Comparison of ENCODE assay signal across 25 mouse cellular contexts in the genomic region with DNA sequence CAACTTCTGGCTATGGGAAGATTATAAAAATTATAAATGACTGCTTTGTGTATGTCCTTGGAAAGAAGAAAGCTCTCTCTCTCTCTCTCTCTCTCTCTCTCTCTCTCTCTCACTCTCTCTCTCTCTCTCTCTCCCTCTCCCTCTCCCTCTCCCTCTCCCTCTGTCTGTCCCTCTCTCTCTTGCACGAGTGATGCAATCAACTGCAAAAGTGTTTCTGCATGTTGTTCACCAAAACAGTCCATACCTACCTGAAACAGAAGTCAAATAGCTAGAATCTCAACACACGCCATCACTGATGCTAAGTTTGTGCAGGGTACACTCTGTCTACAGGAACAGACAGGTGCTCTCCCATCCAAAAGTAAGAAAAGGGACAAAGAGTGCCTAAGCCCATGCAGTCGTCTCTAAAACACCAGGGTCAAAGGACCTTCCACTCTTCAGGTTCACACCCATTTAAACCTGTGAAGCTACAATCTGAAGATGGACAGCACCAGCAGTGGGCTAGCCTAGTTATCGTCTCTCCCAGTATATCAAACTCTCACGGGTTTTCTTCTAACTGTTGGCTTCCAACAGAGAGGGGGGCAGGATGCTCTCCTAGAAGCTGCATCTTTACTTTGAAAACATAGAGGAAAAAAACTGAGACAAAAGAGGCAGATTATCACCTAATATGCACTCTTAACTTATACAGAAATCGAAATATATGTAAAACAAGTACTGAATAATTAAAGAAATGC.
DNase-seq lines count a peak whose midpoint lies in the region; ATAC-seq and TF ChIP-seq lines count a peak whose summit lies in the region.
"Had no signal": no experiment of that assay in that cellular context is flagged by ENCODE, and none has a peak within 500 bp of the region (broad histone marks: within the 10 kb centered on the region; RNA-seq: fewer than 3 reads in every experiment).

No protein-coding gene starts in this region.

- peak overlapping the region; percentile 6; the same call in 1 of the 2 replicates for H3K27ac ChIP-seq in embryonic facial prominence, embryonic 14.5 days (replicated peaks; ENCODE audit: low read depth, low read length)
- H3K27ac ChIP-seq in embryonic facial prominence, embryonic 10.5 days (replicated peaks): no peak overlapping the region
- H3K27ac ChIP-seq in limb, embryonic 13.5 days: peak overlapping the region; percentile 10; the same call in 1 of the 2 replicates
- no peak overlapping the region for H3K27ac ChIP-seq in limb, embryonic 10.5 days
- peak overlapping the region; percentile 69 for H3K27ac ChIP-seq in forebrain, embryonic 12.5 days
- H3K27ac ChIP-seq in forebrain, postnatal 0 days (ENCODE audit: low read depth, low read length): 0 out of 2 replicates have a peak overlapping the region, but pooled peaks have one; percentile 37
- H3K27ac ChIP-seq: embryonic facial prominence, embryonic 12.5 days; heart, adult 2 months; heart, embryonic 15.5 days; kidney, embryonic 15.5 days; liver, embryonic 15.5 days; neural tube, embryonic 13.5 days had no signal

- H3K4me1 ChIP-seq in embryonic facial prominence, embryonic 14.5 days (ENCODE audit: control insufficient read depth, insufficient read depth, low read length): no peaks in the 10 kb centered on the region
- no peaks in the 10 kb centered on the region for H3K4me1 ChIP-seq in embryonic facial prominence, embryonic 10.5 days
- H3K4me1 ChIP-seq in limb, embryonic 13.5 days: peaks cover 9% of the 10 kb centered on the region
- H3K4me1 ChIP-seq in limb, embryonic 10.5 days: no peaks in the 10 kb centered on the region
- H3K4me1 ChIP-seq in forebrain, embryonic 12.5 days: peaks cover 4% of the 10 kb centered on the region; the same call in 1 of the 2 replicates
- H3K4me1 ChIP-seq in forebrain, postnatal 0 days (ENCODE audit: insufficient read depth): 0 out of 2 replicates have a peak, but pooled peaks cover 4% of the 10 kb centered on the region
- H3K4me1 ChIP-seq: heart, embryonic 15.5 days; kidney, embryonic 15.5 days; liver, embryonic 15.5 days; neural tube, embryonic 13.5 days had no signal

- H3K4me3 ChIP-seq in embryonic facial prominence, embryonic 14.5 days (ENCODE audit: low read depth, low read length): no peak overlapping the region
- H3K4me3 ChIP-seq in embryonic facial prominence, embryonic 10.5 days: no peak overlapping the region
- no peak overlapping the region for H3K4me3 ChIP-seq in limb, embryonic 13.5 days
- H3K4me3 ChIP-seq in limb, embryonic 10.5 days: no peak overlapping the region
- H3K4me3 ChIP-seq in forebrain, embryonic 12.5 days (replicated peaks): no peak overlapping the region
- H3K4me3 ChIP-seq in forebrain, postnatal 0 days (ENCODE audit: low read depth, low read length): no peak overlapping the region
- H3K4me3 ChIP-seq: embryonic facial prominence, embryonic 12.5 days; erythroblast, embryonic 14.5 days; heart, adult 2 months; heart, embryonic 15.5 days; kidney, embryonic 15.5 days; liver, embryonic 15.5 days; neural tube, embryonic 13.5 days had no signal

- no peak for ATAC-seq in embryonic facial prominence, embryonic 14.5 days (ENCODE audit: low read depth)
- ATAC-seq in limb, embryonic 13.5 days (ENCODE audit: low FRiP score, low read depth): no peak
- peak; percentile 53; the same call in 1 of the 2 replicates for ATAC-seq in forebrain, embryonic 12.5 days (ENCODE audit: low FRiP score)
- ATAC-seq in forebrain, postnatal 0 days: no peak
- ATAC-seq: hindbrain, embryonic 16.5 days had no signal

- H3K36me3 ChIP-seq in embryonic facial prominence, embryonic 14.5 days (ENCODE audit: control insufficient read depth, insufficient read depth, low read length): peaks cover 78% of the 10 kb centered on the region
- peaks cover 38% of the 10 kb centered on the region for H3K36me3 ChIP-seq in embryonic facial prominence, embryonic 10.5 days (replicated peaks)
- peaks cover 69% of the 10 kb centered on the region for H3K36me3 ChIP-seq in limb, embryonic 13.5 days
- H3K36me3 ChIP-seq in limb, embryonic 10.5 days: peaks cover 33% of the 10 kb centered on the region
- peaks cover 42% of the 10 kb centered on the region for H3K36me3 ChIP-seq in forebrain, embryonic 12.5 days (replicated peaks)
- H3K36me3 ChIP-seq in forebrain, postnatal 0 days (ENCODE audit: insufficient read depth): peaks cover 15% of the 10 kb centered on the region
- H3K36me3 ChIP-seq: liver, embryonic 15.5 days had no signal

- H3K4me2 ChIP-seq in embryonic facial prominence, embryonic 14.5 days (ENCODE audit: low read depth, low read length): no peak overlapping the region
- H3K4me2 ChIP-seq in limb, embryonic 13.5 days (replicated peaks): no peak overlapping the region
- no peak overlapping the region for H3K4me2 ChIP-seq in forebrain, embryonic 12.5 days
- no peak overlapping the region for H3K4me2 ChIP-seq in forebrain, postnatal 0 days (ENCODE audit: low read depth)
- H3K4me2 ChIP-seq: embryonic facial prominence, embryonic 12.5 days; heart, embryonic 15.5 days; kidney, embryonic 15.5 days; liver, embryonic 15.5 days; lung, embryonic 14.5 days; midbrain, embryonic 11.5 days; neural tube, embryonic 13.5 days had no signal

- H3K9ac ChIP-seq in embryonic facial prominence, embryonic 14.5 days (ENCODE audit: low read depth, low read length): no peak overlapping the region
- H3K9ac ChIP-seq in limb, embryonic 13.5 days: no peak overlapping the region
- no peak overlapping the region for H3K9ac ChIP-seq in forebrain, embryonic 12.5 days
- no peak overlapping the region for H3K9ac ChIP-seq in forebrain, postnatal 0 days
- H3K9ac ChIP-seq: embryonic facial prominence, embryonic 12.5 days; heart, embryonic 15.5 days; kidney, embryonic 15.5 days; liver, embryonic 15.5 days; lung, embryonic 14.5 days; neural tube, embryonic 13.5 days had no signal

- TF ChIP-seq CTCF in forebrain, postnatal 0 days (IDR thresholded peaks at IDR 0.05; ENCODE audit: low read depth): no peak

- no peaks in the 10 kb centered on the region for H3K27me3 ChIP-seq in embryonic facial prominence, embryonic 14.5 days (replicated peaks; ENCODE audit: control insufficient read depth, insufficient read depth, low read length)
- no peaks in the 10 kb centered on the region for H3K27me3 ChIP-seq in embryonic facial prominence, embryonic 10.5 days (replicated peaks; ENCODE audit: low read depth, poor library complexity, severe bottlenecking)
- H3K27me3 ChIP-seq in limb, embryonic 13.5 days: no peaks in the 10 kb centered on the region
- H3K27me3 ChIP-seq in limb, embryonic 10.5 days (ENCODE audit: low read depth, poor library complexity, severe bottlenecking): no peaks in the 10 kb centered on the region
- no peaks in the 10 kb centered on the region for H3K27me3 ChIP-seq in forebrain, embryonic 12.5 days
- H3K27me3 ChIP-seq in forebrain, postnatal 0 days (ENCODE audit: insufficient read depth, low read length): no peaks in the 10 kb centered on the region
- H3K27me3 ChIP-seq: embryonic facial prominence, embryonic 12.5 days; heart, embryonic 15.5 days; kidney, embryonic 15.5 days; liver, embryonic 15.5 days; neural tube, embryonic 13.5 days had no signal

- no peak for DNase-seq in embryonic facial prominence, embryonic 14.5 days (ENCODE audit: low spot score)
- DNase-seq in embryonic facial prominence, embryonic 10.5 days (ENCODE audit: low spot score): no peak
- DNase-seq in limb, embryonic 10.5 days (ENCODE audit: low spot score): no peak
- DNase-seq in forebrain, postnatal 0 days: no peak
- no peak for DNase-seq in cerebellum, adult 8-10 months
- no peak for DNase-seq in gastrocnemius, adult 8-10 months (ENCODE audit: low spot score in 2 of 2)
- DNase-seq: cerebellum, postnatal 36 days; gastrocnemius, postnatal 36 days; heart, adult 2 months; kidney, adult 18-20 months; kidney, postnatal 25 days; lung, embryonic 14.5 days; right cerebral cortex, postnatal 25 days; spleen, adult 18-20 months; thymus, postnatal 14 days had no signal

- no peaks in the 10 kb centered on the region for H3K9me3 ChIP-seq in embryonic facial prominence, embryonic 14.5 days (ENCODE audit: control insufficient read depth, low read length)
- no peaks in the 10 kb centered on the region for H3K9me3 ChIP-seq in embryonic facial prominence, embryonic 10.5 days
- H3K9me3 ChIP-seq in limb, embryonic 13.5 days: no peaks in the 10 kb centered on the region
- no peaks in the 10 kb centered on the region for H3K9me3 ChIP-seq in limb, embryonic 10.5 days (replicated peaks)
- no peaks in the 10 kb centered on the region for H3K9me3 ChIP-seq in forebrain, embryonic 12.5 days
- no peaks in the 10 kb centered on the region for H3K9me3 ChIP-seq in forebrain, postnatal 0 days (ENCODE audit: low read length)
- H3K9me3 ChIP-seq: embryonic facial prominence, embryonic 12.5 days; heart, embryonic 15.5 days; kidney, embryonic 15.5 days; liver, embryonic 15.5 days; neural tube, embryonic 13.5 days had no signal

- WGBS in embryonic facial prominence, embryonic 14.5 days: 57% methylated on average over 6 of the region's 6 CpGs
- WGBS in embryonic facial prominence, embryonic 10.5 days: 75% methylated on average over 6 of the region's 6 CpGs
- 75% methylated on average over 6 of the region's 6 CpGs for WGBS in limb, embryonic 13.5 days
- 71% methylated on average over 6 of the region's 6 CpGs for WGBS in limb, embryonic 10.5 days
- 45% methylated on average over 6 of the region's 6 CpGs for WGBS in forebrain, embryonic 12.5 days
- 27% methylated on average over 6 of the region's 6 CpGs for WGBS in forebrain, postnatal 0 days

Comparison
In these comparisons a context has a peak if more than half of its experiments do, and no peak if none do; other contexts are left out.
1. H3K27ac ChIP-seq: peak in embryonic facial prominence, embryonic 14.5 days (single experiment), limb, embryonic 13.5 days (single experiment), forebrain, embryonic 12.5 days (single experiment) and forebrain, postnatal 0 days (single experiment); none in embryonic facial prominence, embryonic 10.5 days (single experiment) and limb, embryonic 10.5 days (single experiment).